Mouse (Mus musculus) hindbrain, embryonic 16.5 days (tissue): ENCODE data around the gene Clcf1. TPM values are rescaled to one million over a fixed set of nuclear protein-coding genes. Genes with fewer than 3 reads are reported as not detected.

Source experiments
- ATAC-seq: fragments of 200-750 bp; cut with Nextera tagmentation; 2 replicates; pipeline ENCODE4 v1.8.0; 2017; ENCODE audit warnings: moderate TSS enrichment, moderate library complexity
- H3K27ac ChIP-seq: fragments of 300-500 bp; sonication (generic); 2 replicates; pipeline ENCODE4 v1.5.1; 2014; ENCODE audit warnings: low read depth, mild to moderate bottlenecking, control low read depth, low read length, moderate library complexity
- H3K27me3 ChIP-seq: fragments of 300-500 bp; sonication (generic); replicated peaks from 2 replicates; pipeline ENCODE4 v1.6.1; 2014; ENCODE audit warnings: low read length; ENCODE audit not compliant: control insufficient read depth, insufficient read depth
- H3K36me3 ChIP-seq: fragments of 300-500 bp; sonication (generic); 2 replicates; pipeline ENCODE4 v1.6.1; 2014; ENCODE audit warnings: mild to moderate bottlenecking, low read length, moderate library complexity, mixed read lengths; ENCODE audit not compliant: control insufficient read depth, insufficient read depth
- H3K4me1 ChIP-seq: fragments of 300-500 bp; sonication (generic); 2 replicates; pipeline ENCODE4 v1.6.1; 2014; ENCODE audit warnings: low read depth, low read length; ENCODE audit not compliant: control insufficient read depth, insufficient read depth
- H3K4me2 ChIP-seq: fragments of 300-500 bp; sonication (generic); 2 replicates; pipeline ENCODE4 v1.6.1; 2014; ENCODE audit warnings: mild to moderate bottlenecking, low read length, control low read depth, moderate library complexity
- H3K4me3 ChIP-seq: fragments of 300-500 bp; sonication (generic); 2 replicates; pipeline ENCODE4 v1.5.1; 2014; ENCODE audit warnings: mild to moderate bottlenecking, low read length, control low read depth, moderate library complexity
- H3K9ac ChIP-seq: fragments of 300-500 bp; sonication (generic); 2 replicates; pipeline ENCODE4 v1.6.1; 2014; ENCODE audit warnings: low read depth, mild to moderate bottlenecking, control low read depth, low read length, moderate library complexity
- H3K9me3 ChIP-seq: fragments of 300-500 bp; sonication (generic); 2 replicates; pipeline ENCODE4 v1.6.1; 2014; ENCODE audit warnings: mild to moderate bottlenecking, low read length, moderate library complexity; ENCODE audit not compliant: control insufficient read depth
- WGBS: fragments of 180-500 bp; shearing (Covaris S2); extraction: QIAGEN DNeasy Blood & Tissue Kit; methylation state at CpG from one replicate; pipeline ENCODE4 v1.1.7; 2014; 5-methylcytosine and 5-hydroxymethylcytosine counted together
- polyA plus RNA-seq: library from polyadenylated mRNA; unstranded; fragments of >200 nt; fragmentation: Nextera tagmentation; extraction: Ambion mirVana; gene quantifications from 2 replicates; pipeline ENCODE4 v1.2.1, GENCODE M21; 2015

The Clcf1 gene
- polyA plus RNA-seq, 1 experiment from 2014 or later: 1.0 TPM

DNA sequence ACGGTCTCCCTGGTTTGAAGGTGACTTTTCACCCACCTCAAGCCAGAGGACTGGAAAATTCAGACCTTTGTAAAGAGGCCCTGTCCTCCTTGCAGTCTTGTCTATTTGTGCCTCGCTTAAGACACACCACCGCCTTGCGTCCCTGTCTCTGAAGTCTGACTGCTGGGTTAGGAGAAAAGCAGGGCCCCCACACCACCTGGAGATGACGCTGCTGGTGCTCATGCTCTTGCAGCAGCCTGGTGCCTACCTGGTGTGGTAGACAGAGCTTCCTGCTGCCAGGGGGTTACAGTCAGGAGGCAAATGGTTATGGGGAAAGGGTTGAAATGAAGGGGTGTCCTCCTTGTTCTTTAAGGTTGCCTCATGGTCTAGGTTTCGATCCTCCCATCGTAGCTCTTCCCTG is 40.2 kb downstream of the Clcf1 start:
- Histone ChIP-seq H3K27me3 (no peaks in the 10 kb centered on the region), H3K4me1 (peaks cover 5% of the 10 kb centered on the region), H3K27ac (no peak overlapping the region), H3K9ac (no peak overlapping the region), H3K36me3 (no peaks in the 10 kb centered on the region), H3K4me3 (no peak overlapping the region), H3K4me2 (no peak overlapping the region), H3K9me3 (no peaks in the 10 kb centered on the region)
- WGBS: 90% methylated on average over 7 of the region's 7 CpGs
- no peak for ATAC-seq

DNA sequence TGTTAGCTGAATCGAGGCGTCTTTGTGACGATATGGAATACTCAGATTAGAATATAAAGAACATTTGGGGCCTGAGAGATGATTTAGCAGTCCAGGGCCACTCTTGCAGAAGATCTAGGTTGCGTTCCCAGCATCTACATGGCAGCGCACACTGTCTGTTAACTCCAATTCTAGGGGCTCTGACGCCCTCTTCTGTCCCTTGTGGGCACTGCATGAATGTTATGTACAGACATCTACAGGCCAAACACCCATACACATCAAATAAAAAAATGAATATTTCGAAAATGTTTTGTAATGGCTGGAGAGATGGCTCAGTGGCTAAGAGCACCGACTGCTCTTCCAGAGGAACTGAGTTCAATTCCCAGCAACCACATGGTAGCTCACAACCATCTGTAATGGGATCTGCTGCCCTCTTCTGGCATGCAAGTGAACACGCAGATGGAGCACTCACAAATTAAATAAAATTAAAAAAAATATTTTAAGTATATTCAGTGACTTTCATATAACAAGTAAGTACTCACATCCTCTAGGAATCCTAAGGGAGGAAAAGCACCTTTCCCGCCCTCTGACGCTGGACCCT is 41.6 kb downstream of the Clcf1 start:
- Histone ChIP-seq H3K4me3 (no peak overlapping the region), H3K9me3 (no peaks in the 10 kb centered on the region), H3K27me3 (no peaks in the 10 kb centered on the region), H3K4me1 (peaks cover 5% of the 10 kb centered on the region), H3K9ac (no peak overlapping the region), H3K27ac (no peak overlapping the region), H3K4me2 (no peak overlapping the region), H3K36me3 (no peaks in the 10 kb centered on the region)
- 72% methylated on average over 11 of the region's 11 CpGs for WGBS
- no peak for ATAC-seq

DNA sequence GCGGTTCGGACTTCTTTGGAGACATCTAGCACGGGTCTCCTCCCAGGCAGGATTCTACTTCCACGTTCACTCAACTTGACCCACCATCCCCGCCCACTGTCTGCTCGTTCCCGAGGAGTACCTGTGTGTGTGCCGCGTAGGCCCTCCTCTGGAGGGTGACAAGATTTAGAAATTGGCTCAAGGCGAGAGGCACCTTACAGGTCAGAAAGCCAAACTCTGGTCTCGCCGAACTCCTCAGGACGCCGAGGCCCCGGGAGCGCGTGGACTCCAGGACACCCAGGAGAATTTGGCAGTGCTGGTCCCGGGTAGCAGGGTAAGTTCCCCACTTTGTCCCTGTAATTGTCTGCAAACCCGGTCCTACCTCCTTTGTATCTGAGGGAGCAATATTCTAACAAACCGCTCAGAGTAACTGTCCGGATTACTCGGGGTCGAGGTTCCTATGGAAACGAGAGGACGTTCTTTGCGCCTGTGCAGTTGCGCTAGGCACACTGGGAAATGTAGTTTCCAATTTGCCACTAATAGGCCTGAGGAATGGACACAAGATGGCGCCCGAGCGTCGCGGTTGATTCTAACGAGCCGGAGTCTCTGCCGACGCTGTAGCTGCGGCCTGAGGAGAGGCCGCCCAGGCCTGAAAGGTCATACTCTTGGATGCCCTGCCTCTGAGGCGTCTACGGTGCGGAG is 43.3 kb downstream of the Clcf1 start:
- Histone ChIP-seq H3K27ac (peak overlapping the region; percentile 55; the same call in 1 of the 2 replicates), H3K27me3 (no peaks in the 10 kb centered on the region), H3K4me2 (peak overlapping the region; percentile 85), H3K9me3 (no peaks in the 10 kb centered on the region), H3K4me1 (peaks cover 5% of the 10 kb centered on the region), H3K36me3 (no peaks in the 10 kb centered on the region), H3K9ac (peak overlapping the region; percentile 75), H3K4me3 (peak overlapping the region; percentile 74)
- ATAC-seq: peak; percentile 94
- under 1% methylated on average over 41 of the region's 41 CpGs for WGBS

DNA sequence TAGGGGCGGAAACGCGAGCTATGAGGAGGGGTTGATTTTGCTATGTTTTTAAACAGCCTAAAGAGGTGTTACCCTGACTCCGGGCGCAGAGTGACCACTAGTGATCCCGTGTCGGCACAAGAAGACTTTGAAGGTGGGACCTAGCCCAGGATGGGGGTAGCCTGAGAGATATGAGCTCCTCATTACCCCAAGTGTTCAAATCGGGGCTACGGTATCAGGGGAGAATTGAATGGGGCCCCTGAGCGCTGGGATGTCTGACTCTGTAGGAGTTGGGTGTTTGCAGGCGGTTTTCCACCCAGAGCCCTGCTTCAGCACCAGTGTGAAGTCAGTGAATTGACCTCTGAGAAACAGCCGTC is 43.8 kb downstream of the Clcf1 start:
- no peaks in the 10 kb centered on the region for H3K9me3 ChIP-seq
- H3K4me3 ChIP-seq: peak overlapping the region; percentile 74
- peaks cover 5% of the 10 kb centered on the region for H3K4me1 ChIP-seq
- 18% methylated on average over 12 of the region's 12 CpGs for WGBS
- H3K36me3 ChIP-seq: no peaks in the 10 kb centered on the region
- H3K27ac ChIP-seq: no peak overlapping the region
- ATAC-seq: no peak; the same call in 1 of the 2 replicates
- no peaks in the 10 kb centered on the region for H3K27me3 ChIP-seq
- H3K9ac ChIP-seq: peak overlapping the region; percentile 69
- H3K4me2 ChIP-seq: peak overlapping the region; percentile 85

DNA sequence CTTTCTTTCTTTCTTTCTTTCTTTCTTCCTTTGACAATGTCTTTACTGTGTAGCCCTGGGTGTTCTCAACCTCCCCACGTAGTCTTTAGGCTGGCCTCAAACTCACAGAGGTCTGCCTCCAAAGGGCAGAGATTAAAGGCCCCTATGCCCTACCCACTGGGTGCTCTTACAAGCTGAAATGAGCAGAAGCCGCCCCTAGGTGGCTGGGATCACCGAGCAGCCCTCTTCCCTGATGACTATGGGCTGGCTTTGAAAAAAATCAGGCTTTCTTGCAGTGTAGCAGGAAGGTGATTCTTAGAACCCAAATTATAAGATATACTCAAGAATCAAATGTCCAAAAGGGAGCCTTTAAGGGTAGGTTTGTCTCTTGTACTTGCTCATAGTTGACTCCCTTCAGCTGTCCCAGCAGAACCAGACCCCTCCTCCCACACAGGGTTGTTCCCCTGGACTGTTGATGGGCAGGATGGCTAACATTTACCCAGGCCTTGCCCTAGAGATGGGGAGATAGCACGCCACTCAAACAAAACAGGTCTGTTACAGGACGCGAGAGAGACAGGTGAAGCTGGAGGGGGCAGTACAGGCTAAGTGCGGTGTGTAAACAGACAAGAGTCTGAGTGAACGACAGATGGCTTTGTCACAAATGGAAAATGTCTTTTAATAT is 47.1 kb downstream of the Clcf1 start:
- Histone ChIP-seq H3K27me3 (no peaks in the 10 kb centered on the region), H3K4me3 (no peak overlapping the region), H3K27ac (no peak overlapping the region), H3K9me3 (no peaks in the 10 kb centered on the region), H3K36me3 (no peaks in the 10 kb centered on the region), H3K4me2 (no peak overlapping the region), H3K9ac (no peak overlapping the region), H3K4me1 (peaks cover 5% of the 10 kb centered on the region)
- 55% methylated on average over 8 of the region's 8 CpGs for WGBS
- no peak for ATAC-seq

DNA sequence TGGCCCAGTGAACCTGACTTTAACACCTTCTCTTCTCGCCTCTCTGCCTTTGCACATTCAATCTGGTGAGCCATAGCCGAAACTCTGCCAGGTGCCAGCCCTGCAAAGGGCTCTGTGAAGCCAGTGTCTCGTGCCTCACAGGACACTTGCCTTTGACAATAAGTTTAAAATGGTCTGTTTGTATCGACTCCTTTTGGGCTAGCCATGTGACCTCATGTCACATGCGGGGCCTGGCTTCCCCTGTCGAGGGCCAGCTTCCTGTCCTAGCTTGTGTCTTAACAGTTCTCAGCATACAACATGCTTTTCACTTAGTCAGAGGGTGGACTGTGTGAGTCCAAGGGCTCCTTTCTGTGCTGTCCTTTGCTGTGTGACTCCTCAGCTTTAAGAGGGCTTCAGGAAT is 48.7 kb downstream of the Clcf1 start:
- WGBS: 84% methylated on average over 6 of the region's 6 CpGs
- Histone ChIP-seq H3K4me1 (peaks cover 4% of the 10 kb centered on the region), H3K4me2 (no peak overlapping the region), H3K27me3 (no peaks in the 10 kb centered on the region), H3K9me3 (no peaks in the 10 kb centered on the region), H3K9ac (no peak overlapping the region), H3K36me3 (no peaks in the 10 kb centered on the region), H3K4me3 (no peak overlapping the region), H3K27ac (no peak overlapping the region)
- ATAC-seq: no peak

DNA sequence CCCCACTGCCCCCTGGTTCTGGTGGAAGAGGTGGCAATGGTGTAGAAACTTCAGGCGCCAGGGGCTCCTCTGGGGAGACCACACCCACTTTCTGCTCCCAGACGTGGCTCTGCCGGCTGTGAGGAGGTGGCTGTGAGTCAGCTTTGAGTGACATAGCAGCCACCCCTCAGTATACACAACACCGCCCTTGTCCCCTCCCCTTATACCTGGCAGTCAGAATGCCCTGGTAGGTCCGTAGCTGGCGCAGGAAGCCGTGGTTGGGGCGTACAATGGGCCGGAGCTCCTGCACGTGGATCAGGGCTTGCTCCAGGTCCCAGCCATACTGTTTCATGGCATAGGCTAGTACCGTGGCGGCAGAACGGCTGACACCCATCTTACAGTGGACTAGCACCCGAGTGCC is 49.7 kb downstream of the Clcf1 start:
- H3K36me3 ChIP-seq: no peaks in the 10 kb centered on the region
- no peak overlapping the region for H3K27ac ChIP-seq
- peaks cover 4% of the 10 kb centered on the region; the same call in 1 of the 2 replicates for H3K4me1 ChIP-seq
- 69% methylated on average over 14 of the region's 14 CpGs for WGBS
- no peaks in the 10 kb centered on the region for H3K9me3 ChIP-seq
- ATAC-seq: 0 out of 2 replicates have a peak, but pooled peaks have one; percentile 5
- H3K27me3 ChIP-seq: no peaks in the 10 kb centered on the region
- H3K4me2 ChIP-seq: no peak overlapping the region
- no peak overlapping the region for H3K4me3 ChIP-seq
- H3K9ac ChIP-seq: no peak overlapping the region

DNA sequence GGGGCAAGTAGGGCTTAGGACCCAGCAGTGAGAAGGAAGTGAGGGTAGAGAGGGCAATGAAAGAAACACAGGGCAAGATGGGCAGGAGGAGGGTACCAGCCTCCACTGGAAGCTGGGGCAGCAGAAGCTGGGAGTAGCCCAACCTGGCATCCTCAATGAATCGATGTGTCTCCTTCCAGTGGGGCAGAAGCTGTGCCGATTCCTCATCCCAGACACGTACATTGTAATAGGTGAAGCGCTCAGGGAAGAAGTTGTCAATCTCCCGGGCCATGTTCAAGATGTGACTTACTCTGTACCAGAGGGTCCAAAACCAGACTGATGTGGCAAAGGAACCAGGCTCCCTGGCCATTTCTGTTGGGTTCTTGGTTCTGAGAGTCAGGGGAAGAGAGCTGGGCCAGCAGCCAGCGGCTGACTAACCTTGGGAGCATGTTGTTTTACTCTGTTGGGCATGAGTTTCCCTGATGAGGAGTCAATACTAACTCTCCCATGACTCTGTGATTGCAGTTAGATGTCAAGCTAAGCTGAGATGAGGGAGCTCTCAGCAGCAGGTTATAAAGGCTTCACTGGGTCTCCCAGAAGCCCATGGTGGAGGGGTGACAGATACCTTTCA is 50.2 kb downstream of the Clcf1 start:
- Histone ChIP-seq H3K9me3 (no peaks in the 10 kb centered on the region), H3K9ac (no peak overlapping the region), H3K36me3 (no peaks in the 10 kb centered on the region), H3K27me3 (no peaks in the 10 kb centered on the region), H3K4me1 (peaks cover 10% of the 10 kb centered on the region), H3K4me3 (no peak overlapping the region), H3K4me2 (no peak overlapping the region), H3K27ac (no peak overlapping the region)
- ATAC-seq: no peak
- 92% methylated on average over 6 of the region's 6 CpGs for WGBS

DNA sequence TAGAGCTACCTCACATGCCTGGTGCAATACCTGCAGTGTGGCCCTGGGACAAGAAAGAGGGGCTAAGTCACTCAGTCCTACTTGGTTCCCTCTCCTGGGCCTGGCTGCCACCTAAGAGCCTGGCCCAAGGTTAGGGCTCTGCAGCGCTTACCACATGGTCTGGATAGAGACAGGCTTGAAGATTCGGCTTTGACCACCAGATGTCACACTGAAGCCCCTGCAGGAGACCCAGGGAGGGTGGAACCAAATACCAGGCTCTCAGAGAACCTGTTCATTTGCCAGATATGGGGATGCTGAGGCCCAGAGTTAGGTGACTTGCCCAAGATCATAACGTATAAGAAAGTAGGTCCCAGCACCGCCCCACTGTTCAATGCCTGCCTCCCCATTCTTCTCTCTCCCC is 51.9 kb downstream of the Clcf1 start:
- no peak overlapping the region for H3K4me3 ChIP-seq
- H3K27me3 ChIP-seq: peaks cover 4% of the 10 kb centered on the region; the same call in 1 of the 2 replicates
- H3K4me2 ChIP-seq: no peak overlapping the region
- H3K9me3 ChIP-seq: no peaks in the 10 kb centered on the region
- no peak overlapping the region for H3K9ac ChIP-seq
- peaks cover 10% of the 10 kb centered on the region for H3K4me1 ChIP-seq
- H3K36me3 ChIP-seq: peaks cover 3% of the 10 kb centered on the region; the same call in 1 of the 2 replicates
- WGBS: 73% methylated on average over 4 of the region's 4 CpGs
- ATAC-seq: no peak
- H3K27ac ChIP-seq: no peak overlapping the region
